Mouse (Mus musculus): ENCODE measurements around the gene AW011738.

GRCm38 (mm10) chr4:156208872-156209271, 5.8 kb downstream of the AW011738 start:
- TF ChIP-seq CTCF (IDR thresholded peaks at IDR 0.05; ENCODE audit: control insufficient read depth, insufficient read depth, low read length) (no peak), POLR2A (IDR thresholded peaks at IDR 0.05; ENCODE audit: borderline replicate concordance, control insufficient read depth, low read depth, low read length) (no peak)

Measured in bone marrow, adult 2 months (tissue).